Mouse (Mus musculus) lung, postnatal 0 days (tissue): ENCODE results near the gene Lgr6.

Source experiments
- CTCF ChIP-seq: IDR thresholded peaks from 2 replicates; pipeline ENCODE4 v1.5.1; 2016; ENCODE audit warnings: antibody characterized with exemption, mild to moderate bottlenecking
- EP300 ChIP-seq: IDR thresholded peaks from 2 replicates; pipeline ENCODE4 v1.6.1; 2016; ENCODE audit warnings: antibody characterized with exemption, mild to moderate bottlenecking, control low read depth

DNA sequence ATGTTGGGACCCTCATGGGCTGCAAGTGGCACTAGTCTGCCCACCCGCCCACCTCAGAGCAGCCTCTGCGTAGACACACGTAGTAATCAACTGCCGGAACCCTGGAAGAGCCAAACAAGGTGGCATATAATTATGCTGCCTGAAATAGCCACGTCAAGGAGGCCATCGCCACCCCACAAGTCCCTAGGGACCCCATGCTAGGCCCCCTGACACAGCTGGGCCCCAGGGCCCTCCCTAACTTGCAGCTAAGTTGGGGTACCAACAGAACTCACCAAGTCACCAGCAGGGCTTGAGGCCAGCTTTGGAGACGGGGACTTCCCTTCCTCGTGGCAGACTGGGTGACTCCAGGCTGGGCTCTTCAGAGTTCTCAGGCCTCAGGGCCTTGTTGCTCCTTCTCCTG lies 48.2 kb downstream of the Lgr6 start:
- TF ChIP-seq CTCF (no peak), EP300 (no peak)
